Mouse (Mus musculus): Measurements from ENCODE around the gene Lrrc9. TPM values are rescaled to one million over a fixed set of nuclear protein-coding genes. Genes with fewer than 3 reads are reported as not detected.

The Lrrc9 gene
- total RNA-seq, 4 experiments from 2014 or later = 0.14 to 0.44 (median 0.23) TPM

Small RNA genes within 50 kb of the gene (microRNA-seq; reads per million reads assigned to microRNA genes)
- gene Gm44392 = not detected

Other genes starting within 250 kb of the Lrrc9 start
- gene Rtn1, start 32.8 kb upstream of the Lrrc9 start, total RNA-seq (2022) = 1 to 10 TPM; 3.3 to 7.0 (median 5.0) TPM
- gene Pcnx4, start 94.5 kb downstream of the Lrrc9 start, total RNA-seq (2022) = 1 to 10 TPM; 3.3 to 4.5 (median 3.9) TPM
- not detected for gene Gm4756, start 207.8 kb downstream of the Lrrc9 start, total RNA-seq (2022)
- 10 to 100 TPM; 60.9 to 71.2 (median 69.3) TPM for gene Dhrs7, start 223.0 kb downstream of the Lrrc9 start, total RNA-seq (2022)